Mouse (Mus musculus) heart, adult 2 months (tissue): ENCODE measurements around the gene Lingo1. TPM values are rescaled to one million over a fixed set of nuclear protein-coding genes. Genes with fewer than 3 reads are reported as not detected.

Source experiments
- DNase-seq, 2 experiments: peaks; one replicate each; pipeline ENCODE4 v3.0.0; 2021
- H3K27ac ChIP-seq: fragments of 200-600 bp; 2 replicates; pipeline ENCODE4 v1.8.1; 2022
- H3K27me3 ChIP-seq: fragments of 200-500 bp; 2 replicates; pipeline ENCODE4 v1.6.1; 2012; ENCODE audit warnings: mild to moderate bottlenecking, low read length, inconsistent platforms, mixed read lengths; ENCODE audit not compliant: control insufficient read depth, insufficient read depth
- H3K36me3 ChIP-seq: fragments of 200-500 bp; 2 replicates; pipeline ENCODE4 v1.6.1; 2012; ENCODE audit warnings: low read length, inconsistent platforms; ENCODE audit not compliant: control insufficient read depth, insufficient read depth
- H3K4me1 ChIP-seq: fragments of 200-500 bp; 2 replicates; pipeline ENCODE4 v1.6.1; 2011; ENCODE audit warnings: low read length; ENCODE audit not compliant: control insufficient read depth, insufficient read depth
- H3K4me3 ChIP-seq: fragments of 200-600 bp; 2 replicates; pipeline ENCODE4 v1.8.1; 2022
- H3K79me2 ChIP-seq: fragments of 200-500 bp; replicated peaks from 2 replicates; pipeline ENCODE4 v1.6.1; 2012; ENCODE audit warnings: mild to moderate bottlenecking, inconsistent platforms, low read length, moderate library complexity, mixed read lengths; ENCODE audit not compliant: control insufficient read depth, insufficient read depth
- H3K9ac ChIP-seq: fragments of 200-500 bp; 2 replicates; pipeline ENCODE4 v1.6.1; 2012; ENCODE audit warnings: low read depth, mild to moderate bottlenecking, control low read depth, inconsistent platforms, low read length, mixed read lengths
- CTCF ChIP-seq: fragments of 200-600 bp; IDR thresholded peaks from 2 replicates; pipeline ENCODE4 v1.8.1; 2022; ENCODE audit warnings: antibody characterized with exemption, mild to moderate bottlenecking, moderate library complexity
- EP300 ChIP-seq: fragments of 200-500 bp; IDR thresholded peaks from 2 replicates; pipeline ENCODE4 v1.6.1; 2011; ENCODE audit warnings: low read depth, low read length, control low read depth; ENCODE audit not compliant: insufficient read depth
- POLR2A ChIP-seq: fragments of 200-500 bp; IDR thresholded peaks from 2 replicates; pipeline ENCODE4 v1.6.1; 2011; ENCODE audit warnings: mild to moderate bottlenecking, low read depth, low read length, control low read depth; ENCODE audit not compliant: insufficient read depth
- WGBS: fragments of 180-500 bp; shearing (Covaris S2); methylation state at CpG from one replicate; pipeline ENCODE4 v1.1.7; 2018; 5-methylcytosine and 5-hydroxymethylcytosine counted together
- intact Hi-C: fragments of 180-260 bp; cut with DNase I; formaldehyde crosslinking; loops from one replicate; pipeline ENCODE4 v1.15.1; 2025
- polyA plus RNA-seq: library from polyadenylated mRNA; depleted of rRNA; stranded (reverse); fragments of >200 nt; gene quantifications from 2 replicates; pipeline ENCODE4 v1.2.3, GENCODE M21; 2012; rRNA removed
- total RNA-seq, 2 experiments: library from RNA; stranded (reverse); gene quantifications; 2 replicates each; pipeline ENCODE4 v1.2.3; 2021

Gene Lingo1
- total and polyA plus RNA-seq, 3 experiments: 1.2 to 5.5 (median 1.3) TPM

DNA sequence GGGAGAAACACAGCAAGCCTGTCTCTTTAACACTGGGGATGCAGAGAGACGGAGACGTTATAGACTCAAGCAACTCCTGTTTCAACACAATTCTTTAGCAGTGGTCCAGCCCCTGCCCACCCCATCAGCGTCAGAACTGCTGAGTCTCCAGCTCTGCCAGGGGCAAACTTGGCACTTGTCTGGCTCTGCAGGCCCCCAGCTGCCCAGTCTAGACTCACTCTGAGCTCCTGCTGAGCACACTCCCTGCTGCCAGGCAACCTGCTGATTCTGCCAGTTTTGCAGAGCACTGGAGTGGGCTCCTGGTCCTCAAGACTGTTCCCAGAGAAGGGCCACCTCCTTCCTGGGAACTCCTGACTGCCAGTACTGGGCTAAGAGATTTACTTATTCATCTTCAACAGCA lies 214.6 kb downstream of the Lingo1 start:
- H3K27ac ChIP-seq: no peak overlapping the region
- WGBS: 55% methylated on average over 3 of the region's 3 CpGs

DNA sequence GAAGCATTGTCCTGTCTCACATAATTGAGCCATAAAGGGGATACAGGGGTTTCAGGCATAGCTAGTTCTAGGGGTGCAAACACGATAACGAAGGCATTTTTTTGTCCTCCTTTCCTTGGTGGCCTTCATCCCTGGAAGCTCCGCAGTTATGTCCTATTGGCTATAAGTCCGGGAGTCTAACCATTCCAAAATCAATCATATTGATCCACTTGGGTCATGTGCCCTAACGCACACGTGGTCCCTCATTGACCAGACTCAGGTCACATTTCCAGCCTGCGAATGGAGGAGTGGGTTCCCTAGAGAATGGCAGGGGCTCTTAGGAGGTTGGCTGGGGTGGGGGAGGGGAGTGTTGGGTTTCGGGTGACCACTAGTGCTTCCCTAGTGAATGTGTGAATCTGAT lies 215.3 kb downstream of the Lingo1 start:
- no peaks in the 10 kb centered on the region for H3K79me2 ChIP-seq
- no peaks in the 10 kb centered on the region for H3K4me1 ChIP-seq
- TF ChIP-seq EP300 (no peak), CTCF (no peak), POLR2A (no peak)
- H3K36me3 ChIP-seq: no peaks in the 10 kb centered on the region
- no peak overlapping the region for H3K27ac ChIP-seq
- no peak for DNase-seq
- no peaks in the 10 kb centered on the region for H3K27me3 ChIP-seq
- intact Hi-C loops: no loop called here
- no peak overlapping the region for H3K4me3 ChIP-seq
- WGBS: 82% methylated on average over 8 of the region's 8 CpGs
- no peak overlapping the region for H3K9ac ChIP-seq

More for the DNA sequence above, 214.6 kb downstream of the Lingo1 start:
- no peak overlapping the region for H3K4me3 ChIP-seq
- TF ChIP-seq CTCF: no peak
- TF ChIP-seq EP300: no peak
- no peak for TF ChIP-seq POLR2A
- no peaks in the 10 kb centered on the region for H3K79me2 ChIP-seq
- DNase-seq: no peak
- intact Hi-C loops: no loop called here
- no peaks in the 10 kb centered on the region for H3K4me1 ChIP-seq
- H3K36me3 ChIP-seq: no peaks in the 10 kb centered on the region
- no peak overlapping the region for H3K9ac ChIP-seq
- H3K27me3 ChIP-seq: no peaks in the 10 kb centered on the region

- Histone ChIP-seq H3K4me1 (no peaks in the 10 kb centered on the region), H3K27ac (no peak overlapping the region), H3K27me3 (no peaks in the 10 kb centered on the region), H3K36me3 (no peaks in the 10 kb centered on the region), H3K79me2 (no peaks in the 10 kb centered on the region), H3K9ac (no peak overlapping the region), H3K4me3 (no peak overlapping the region)
- WGBS: 50% methylated on average over 4 of the region's 4 CpGs
- intact Hi-C loops: no loop called here
- TF ChIP-seq EP300 (no peak), POLR2A (no peak)
- DNase-seq: no peak
These were observed 216.2 kb downstream of the Lingo1 start for GRCm38 (mm10) chr9:56580101-56580500.

DNA sequence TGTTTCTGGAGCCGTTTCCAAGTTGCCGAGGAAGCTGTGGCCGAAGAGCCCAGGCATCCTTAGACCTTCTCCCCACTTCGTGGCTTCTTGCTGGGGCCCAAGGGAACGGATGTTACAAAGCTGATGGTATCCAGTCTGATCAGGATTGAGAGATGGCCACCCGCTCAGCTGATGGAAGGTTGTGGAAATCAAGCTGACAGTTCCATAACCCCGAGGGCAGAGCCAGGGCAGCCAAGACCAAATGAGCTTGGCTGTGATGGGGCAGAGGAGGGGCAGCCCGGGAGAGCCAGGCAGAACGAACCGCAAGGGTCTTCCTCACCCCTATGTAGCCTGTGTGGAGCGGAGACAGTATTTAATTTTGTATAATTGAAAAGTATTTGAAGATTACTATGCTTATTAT lies 218.9 kb downstream of the Lingo1 start:
- DNase-seq: no peak
- 70% methylated on average over 11 of the region's 11 CpGs for WGBS
- no peak overlapping the region for H3K27ac ChIP-seq
- intact Hi-C loops: no loop called here
- no peak overlapping the region for H3K9ac ChIP-seq
- no peak for TF ChIP-seq CTCF
- H3K36me3 ChIP-seq: no peaks in the 10 kb centered on the region
- H3K4me3 ChIP-seq: no peak overlapping the region
- no peaks in the 10 kb centered on the region for H3K79me2 ChIP-seq
- no peaks in the 10 kb centered on the region for H3K27me3 ChIP-seq
- no peaks in the 10 kb centered on the region for H3K4me1 ChIP-seq

DNA sequence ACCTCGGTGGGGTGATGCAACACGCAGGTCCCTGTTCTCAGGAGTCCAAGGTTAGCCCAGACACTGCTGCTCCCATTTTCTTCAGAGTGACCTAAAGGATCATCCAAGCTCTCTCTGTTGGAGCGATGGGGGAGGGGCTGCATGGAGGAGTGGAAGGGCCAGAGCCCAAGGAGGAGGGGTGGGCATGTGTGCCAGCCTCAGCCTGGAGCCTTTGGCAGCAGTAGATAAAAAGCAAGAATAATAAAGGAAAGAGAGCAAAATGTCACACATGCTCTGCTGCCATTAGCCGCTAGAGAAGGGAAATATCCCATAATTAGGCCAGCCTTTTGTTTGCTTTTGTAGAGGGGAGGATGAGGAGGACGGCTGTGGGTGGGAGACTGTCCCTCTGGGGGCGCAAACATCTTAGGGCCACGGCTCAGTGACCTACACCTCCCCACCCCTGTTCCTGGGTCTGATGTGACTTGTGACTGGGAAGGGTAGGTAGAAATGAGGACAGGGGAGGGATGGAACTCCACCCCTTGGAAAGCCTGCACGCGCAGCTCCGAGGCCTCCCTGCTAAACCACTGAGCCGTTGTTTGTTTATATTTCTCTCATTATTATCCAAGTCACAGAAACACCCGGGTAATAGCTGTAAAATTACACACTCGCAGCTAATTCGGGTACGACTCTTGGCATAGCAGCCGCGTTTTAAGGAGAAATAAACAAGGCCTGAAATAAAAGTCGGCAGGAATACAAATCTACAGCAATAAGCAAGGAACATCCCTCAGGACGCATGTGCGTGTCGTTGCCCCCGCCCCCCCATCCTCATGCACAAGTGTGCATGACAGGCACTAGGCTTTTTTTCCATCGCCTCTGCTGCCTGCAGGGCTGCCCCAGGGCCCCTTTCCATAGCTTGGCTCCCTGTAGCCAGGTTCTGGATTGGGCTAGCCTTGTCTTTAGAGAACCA lies 223.5 kb downstream of the Lingo1 start:
- 68% methylated on average over 23 of the region's 23 CpGs for WGBS
- intact Hi-C loops: no loop called here

More for the DNA sequence above, 223.5 kb downstream of the Lingo1 start:
- H3K79me2 ChIP-seq: no peaks in the 10 kb centered on the region
- DNase-seq: no peak
- no peaks in the 10 kb centered on the region for H3K27me3 ChIP-seq
- H3K4me1 ChIP-seq: no peaks in the 10 kb centered on the region
- H3K4me3 ChIP-seq: no peak overlapping the region
- TF ChIP-seq POLR2A (no peak), EP300 (no peak), CTCF (no peak)
- no peak overlapping the region for H3K9ac ChIP-seq
- H3K27ac ChIP-seq: no peak overlapping the region
- H3K36me3 ChIP-seq: no peaks in the 10 kb centered on the region

Other genes starting within 250 kb of the Lingo1 start
- gene Odf3l1, start 68.2 kb upstream of the Lingo1 start, total RNA-seq: not detected
- 1.5 and 1.6 TPM in 2 replicates for gene Odf3l1, start 68.2 kb upstream of the Lingo1 start, polyA plus RNA-seq
- 10 to 100 TPM; 12.7 to 13.7 TPM for gene Cspg4, start 68.6 kb upstream of the Lingo1 start, total RNA-seq
- 15.7 and 17.1 TPM in 2 replicates for gene Cspg4, start 68.6 kb upstream of the Lingo1 start, polyA plus RNA-seq
- gene Snx33, start 131.9 kb upstream of the Lingo1 start, total RNA-seq: 10 to 100 TPM in 1 of 2 experiments, 1 to 10 TPM in 1; 6.7 to 10.0 TPM
- gene Snx33, start 131.9 kb upstream of the Lingo1 start, polyA plus RNA-seq: 7.8 and 8.8 TPM in 2 replicates
- gene Imp3, start 141.0 kb upstream of the Lingo1 start, total RNA-seq: 10 to 100 TPM; 54.0 to 63.3 TPM
- 75.6 and 87.1 TPM in 2 replicates for gene Imp3, start 141.0 kb upstream of the Lingo1 start, polyA plus RNA-seq
- gene Snupn, start 154.4 kb upstream of the Lingo1 start, total RNA-seq: 10 to 100 TPM in 1 of 2 experiments, 1 to 10 TPM in 1; 9.3 to 10.2 TPM
- 5.7 and 9.5 TPM in 2 replicates for gene Snupn, start 154.4 kb upstream of the Lingo1 start, polyA plus RNA-seq
- gene Ptpn9, start 198.5 kb upstream of the Lingo1 start, total RNA-seq: 1 to 10 TPM; 8.2 to 9.5 TPM
- gene Ptpn9, start 198.5 kb upstream of the Lingo1 start, polyA plus RNA-seq: 7.5 and 13.6 TPM in 2 replicates